Mouse (Mus musculus) spleen, postnatal 4 days (tissue): ENCODE measurements around the gene Trpm1.
A peak's percentile ranks its signal among the peaks of the same experiment; 100 is the strongest.

Experiments
- DNase-seq, 2 experiments: peaks; one replicate each; pipeline ENCODE4 v3.0.0; 2022; ENCODE audit warnings: low spot score in 2 of 2

Gene Trpm1

DNA sequence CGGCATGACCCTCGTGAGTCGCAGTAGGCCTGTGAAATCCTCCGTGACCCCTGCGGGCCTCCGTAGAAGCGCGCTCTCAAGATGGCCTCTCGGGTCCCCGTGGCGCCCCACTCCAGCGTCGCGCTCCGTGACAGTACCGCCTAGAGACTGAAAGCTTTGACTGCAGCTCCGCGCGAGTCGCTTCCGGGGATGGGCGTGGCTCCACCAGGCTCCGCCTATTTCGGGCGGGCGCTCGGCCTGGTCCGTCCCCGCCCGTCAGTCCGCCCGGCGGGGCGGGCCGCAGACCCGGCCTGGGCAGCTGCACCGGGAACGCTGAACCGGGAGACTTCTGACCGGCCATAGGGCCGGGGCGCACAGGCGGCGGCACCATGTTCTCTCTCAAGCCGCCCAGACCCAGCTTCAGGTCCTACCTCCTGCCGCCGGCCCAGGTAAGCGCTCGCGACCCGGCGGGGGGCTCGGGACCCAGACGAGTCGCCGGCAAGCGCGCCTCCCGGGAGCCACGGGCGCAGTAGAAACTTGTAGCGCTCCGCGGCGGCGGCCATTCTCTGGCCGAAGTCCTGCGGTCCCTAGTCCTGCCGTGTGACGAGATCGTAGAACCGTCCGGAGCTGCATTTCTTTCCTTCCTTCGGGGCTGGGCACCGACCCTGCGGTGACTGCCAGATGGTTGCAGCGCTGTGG, 133.9 kb downstream of the Trpm1 start, which contains the start of gene Mtmr10:
Gene Mtmr10 (plus strand): TSS at position 240 of the 678 bp plus-strand sequence.
- peak; percentile 97 to 99 for DNase-seq

- no peak for DNase-seq
Observed at GRCm38 (mm10) chr7:64289416-64289815, 135.8 kb downstream of the Trpm1 start.

GRCm38 (mm10) chr7:64290431-64290830, 136.8 kb downstream of the Trpm1 start:
- no peak for DNase-seq

GRCm38 (mm10) chr7:64291722-64292121, 138.1 kb downstream of the Trpm1 start:
- DNase-seq = no peak

- no peak for DNase-seq
Observed at GRCm38 (mm10) chr7:64296286-64297010, 142.8 kb downstream of the Trpm1 start.

GRCm38 (mm10) chr7:64310241-64310640, 156.6 kb downstream of the Trpm1 start:
- no peak for DNase-seq

- no peak for DNase-seq
Observed at GRCm38 (mm10) chr7:64310756-64311155, 157.1 kb downstream of the Trpm1 start.

DNA sequence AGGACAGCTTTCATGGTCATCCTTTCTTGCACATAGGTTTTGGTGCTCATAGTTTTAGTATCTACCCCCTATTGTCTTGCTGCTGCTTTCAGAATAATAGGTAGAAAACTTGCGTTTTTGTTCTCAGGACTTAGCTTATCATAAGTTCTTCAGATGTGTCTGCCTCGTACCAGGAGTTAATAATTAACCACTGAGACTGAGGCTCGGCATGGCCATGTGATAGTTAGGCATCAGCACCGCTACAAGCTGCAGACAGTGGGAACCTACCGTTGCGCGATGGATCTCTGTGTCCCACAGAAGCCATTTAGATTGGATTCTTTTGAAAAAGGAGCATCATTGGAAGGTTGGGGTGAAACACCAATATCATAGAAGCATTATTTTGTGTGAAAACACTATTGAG, 159.2 kb downstream of the Trpm1 start:
- DNase-seq = no peak
